Mouse (Mus musculus) stomach, embryonic 16.5 days (tissue): ENCODE data around the gene Ephb1. TPM values are rescaled to one million over a fixed set of nuclear protein-coding genes. Genes with fewer than 3 reads are reported as not detected.
A peak's percentile ranks its signal among the peaks of the same experiment; 100 is the strongest.

Experiments
- ATAC-seq: fragments of 200-750 bp; cut with Nextera tagmentation; 2 replicates; pipeline ENCODE4 v1.8.0; 2017; ENCODE audit warnings: moderate number of reproducible peaks, moderate TSS enrichment; ENCODE audit not compliant: insufficient read depth, low FRiP score
- H3K27ac ChIP-seq: fragments of 300-500 bp; sonication (generic); 2 replicates; pipeline ENCODE4 v1.5.1; 2014; ENCODE audit warnings: low read length
- H3K27me3 ChIP-seq: fragments of 300-500 bp; sonication (generic); 2 replicates; pipeline ENCODE4 v1.6.1; 2014; ENCODE audit warnings: low read length, control low read depth, mixed read lengths; ENCODE audit not compliant: control insufficient read depth, insufficient read depth
- H3K36me3 ChIP-seq: fragments of 300-500 bp; sonication (generic); 2 replicates; pipeline ENCODE4 v1.6.1; 2014; ENCODE audit warnings: low read length; ENCODE audit not compliant: control insufficient read depth, insufficient read depth
- H3K4me1 ChIP-seq: fragments of 300-500 bp; sonication (generic); 2 replicates; pipeline ENCODE4 v1.6.1; 2014; ENCODE audit warnings: low read length, control low read depth, mixed read lengths; ENCODE audit not compliant: control insufficient read depth, insufficient read depth
- H3K4me2 ChIP-seq: fragments of 300-500 bp; sonication (generic); 2 replicates; pipeline ENCODE4 v1.6.1; 2014; ENCODE audit warnings: low read depth, low read length, mixed read lengths
- H3K4me3 ChIP-seq: fragments of 300-500 bp; sonication (generic); replicated peaks from 2 replicates; pipeline ENCODE4 v1.5.1; 2014; ENCODE audit warnings: mild to moderate bottlenecking, low read length
- H3K9ac ChIP-seq: fragments of 300-500 bp; sonication (generic); 2 replicates; pipeline ENCODE4 v1.6.1; 2014; ENCODE audit warnings: low read length
- H3K9me3 ChIP-seq: fragments of 300-500 bp; sonication (generic); replicated peaks from 2 replicates; pipeline ENCODE4 v1.6.1; 2016; ENCODE audit warnings: low read length, control low read depth; ENCODE audit not compliant: control insufficient read depth
- WGBS: fragments of 180-500 bp; shearing (Covaris S2); extraction: QIAGEN DNeasy Blood & Tissue Kit; methylation state at CpG from one replicate; pipeline ENCODE4 v1.1.7; 2014; 5-methylcytosine and 5-hydroxymethylcytosine counted together
- polyA plus RNA-seq: library from polyadenylated mRNA; unstranded; fragments of >200 nt; fragmentation: Nextera tagmentation; extraction: Ambion mirVana; gene quantifications from 2 replicates; pipeline ENCODE4 v1.2.1, GENCODE M21; 2015

Ephb1 gene
- polyA plus RNA-seq, 1 experiment from 2014 or later: 3.6 TPM

DNA sequence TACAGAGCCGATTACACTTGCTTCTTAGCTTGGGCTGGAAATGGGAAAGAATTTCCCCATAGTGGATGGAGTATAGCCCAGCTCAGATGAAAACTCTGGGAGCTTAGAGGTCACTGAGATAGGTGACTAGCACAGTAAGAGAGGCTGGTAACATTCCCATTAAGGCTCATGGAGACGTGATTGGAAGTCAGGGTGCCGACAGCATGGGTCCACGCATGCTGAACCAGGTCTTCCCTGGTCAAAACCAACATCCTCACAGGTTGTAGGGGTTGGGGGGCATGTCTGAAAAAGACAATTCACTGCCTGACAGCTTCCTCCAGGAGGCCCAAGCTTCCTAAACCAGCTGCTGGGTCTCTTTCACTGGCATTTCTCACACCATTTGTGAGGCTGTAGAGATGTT lies 445.0 kb downstream of the Ephb1 start:
- Histone ChIP-seq H3K27ac (no peak overlapping the region; the same call in 1 of the 2 replicates), H3K9ac (no peak overlapping the region), H3K36me3 (no peaks in the 10 kb centered on the region), H3K9me3 (no peaks in the 10 kb centered on the region), H3K4me1 (no peaks in the 10 kb centered on the region), H3K27me3 (no peaks in the 10 kb centered on the region), H3K4me2 (no peak overlapping the region), H3K4me3 (no peak overlapping the region)
- 81% methylated on average over 4 of the region's 4 CpGs for WGBS
- no peak for ATAC-seq

DNA sequence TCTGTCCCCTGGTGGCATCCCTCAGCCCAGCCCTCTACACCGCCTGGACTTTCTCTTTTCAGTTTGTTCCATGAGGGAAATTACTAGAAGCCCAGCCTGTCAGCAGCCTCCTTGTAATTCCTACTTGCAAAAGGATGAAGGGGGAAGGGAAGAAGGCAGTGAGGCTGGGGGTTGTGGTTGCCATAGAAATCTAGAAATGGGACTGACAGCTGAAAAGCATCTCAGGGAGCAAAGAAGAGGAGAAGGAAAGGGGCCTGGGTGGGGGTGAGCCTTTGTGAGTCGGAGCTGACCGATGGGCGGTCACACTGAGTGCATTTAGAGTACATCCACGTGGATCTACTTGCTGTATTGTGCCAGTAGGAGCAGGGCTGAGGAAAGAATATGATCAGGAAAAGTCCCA lies 445.6 kb downstream of the Ephb1 start:
- no peaks in the 10 kb centered on the region for H3K36me3 ChIP-seq
- 42% methylated on average over 5 of the region's 5 CpGs for WGBS
- no peak overlapping the region for H3K4me3 ChIP-seq
- no peaks in the 10 kb centered on the region for H3K9me3 ChIP-seq
- H3K27ac ChIP-seq: no peak overlapping the region; the same call in 1 of the 2 replicates
- no peaks in the 10 kb centered on the region for H3K27me3 ChIP-seq
- no peak overlapping the region for H3K9ac ChIP-seq
- H3K4me2 ChIP-seq: no peak overlapping the region
- no peaks in the 10 kb centered on the region for H3K4me1 ChIP-seq
- ATAC-seq: 0 out of 2 replicates have a peak, but pooled peaks have one; percentile 37

DNA sequence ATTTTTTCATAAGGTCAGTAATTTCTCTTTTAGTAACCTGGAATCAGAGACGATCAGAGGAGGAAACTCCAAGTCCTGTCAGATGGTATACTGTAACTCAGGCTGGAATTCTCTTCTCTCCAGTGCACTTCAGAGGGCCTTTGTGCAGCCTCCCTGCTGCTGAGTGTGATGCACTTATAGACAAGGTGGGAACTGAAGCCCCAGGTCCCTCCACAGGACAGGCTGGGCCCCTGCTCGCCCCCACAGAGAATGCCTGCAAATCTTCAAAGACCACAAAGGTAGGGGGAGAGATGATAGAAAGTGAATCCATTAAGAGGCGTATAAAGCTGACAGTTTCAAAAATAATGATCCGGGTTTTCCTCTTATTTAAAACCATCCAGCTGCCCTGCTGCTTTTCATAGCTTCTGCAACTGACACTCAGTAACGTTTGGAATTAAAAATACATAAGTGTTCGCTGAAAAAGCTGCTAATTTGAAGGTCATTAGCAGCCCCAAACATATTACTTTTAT lies 446.7 kb downstream of the Ephb1 start:
- Histone ChIP-seq H3K9me3 (no peaks in the 10 kb centered on the region), H3K27ac (no peak overlapping the region), H3K9ac (no peak overlapping the region), H3K27me3 (no peaks in the 10 kb centered on the region), H3K36me3 (no peaks in the 10 kb centered on the region), H3K4me1 (no peaks in the 10 kb centered on the region), H3K4me3 (no peak overlapping the region), H3K4me2 (no peak overlapping the region)
- WGBS: 39% methylated on average over 6 of the region's 6 CpGs
- ATAC-seq: no peak

DNA sequence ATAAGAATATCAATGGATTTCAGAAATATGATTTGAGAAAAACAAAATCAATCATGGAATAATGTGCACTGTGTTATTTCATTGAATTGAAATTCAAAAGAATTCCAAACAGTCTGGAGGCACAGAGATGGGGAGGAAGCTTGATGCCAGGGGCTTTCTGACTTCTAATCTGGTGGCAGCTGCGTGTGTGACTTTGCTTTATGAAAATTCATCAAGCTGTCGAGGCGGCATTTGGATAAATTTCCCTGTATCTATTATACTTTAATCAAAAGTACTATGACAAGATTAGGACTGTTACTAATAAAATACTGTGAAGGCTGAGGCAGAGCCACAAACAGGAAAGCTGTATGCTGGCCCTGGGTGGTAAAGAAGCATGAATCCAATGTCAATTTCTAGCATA lies 451.1 kb downstream of the Ephb1 start:
- 82% methylated on average over 3 of the region's 3 CpGs for WGBS

DNA sequence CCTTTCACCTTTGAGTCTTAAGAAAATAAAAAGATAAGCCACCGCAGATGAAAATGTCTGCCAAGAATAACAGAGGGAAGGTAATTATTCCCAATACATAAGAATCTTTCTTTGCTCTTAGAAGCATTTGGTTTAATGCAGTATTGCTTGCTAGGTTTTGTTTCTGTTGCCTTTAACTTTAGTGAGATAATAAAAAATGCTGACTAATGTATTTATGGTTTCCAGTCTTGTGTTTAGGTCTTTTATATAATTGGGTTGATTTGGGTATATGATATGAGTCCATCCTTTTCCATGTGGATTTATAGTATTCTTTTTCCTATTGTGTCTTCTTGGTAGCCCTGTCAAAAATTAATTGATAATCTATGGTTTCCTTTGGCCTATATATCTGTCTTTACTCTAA lies 456.6 kb downstream of the Ephb1 start:
- H3K4me2 ChIP-seq: no peak overlapping the region
- H3K4me1 ChIP-seq: no peaks in the 10 kb centered on the region
- no peaks in the 10 kb centered on the region for H3K36me3 ChIP-seq
- no peak for ATAC-seq
- 76% methylated on average over 1 of the region's 1 CpGs for WGBS
- no peak overlapping the region for H3K27ac ChIP-seq
- no peaks in the 10 kb centered on the region for H3K27me3 ChIP-seq
- no peaks in the 10 kb centered on the region for H3K9me3 ChIP-seq
- H3K9ac ChIP-seq: no peak overlapping the region
- no peak overlapping the region for H3K4me3 ChIP-seq

More for the DNA sequence above, 451.1 kb downstream of the Ephb1 start:
- Histone ChIP-seq H3K27ac (no peak overlapping the region), H3K36me3 (no peaks in the 10 kb centered on the region), H3K4me2 (no peak overlapping the region), H3K9ac (no peak overlapping the region), H3K9me3 (no peaks in the 10 kb centered on the region), H3K4me1 (no peaks in the 10 kb centered on the region), H3K4me3 (no peak overlapping the region), H3K27me3 (no peaks in the 10 kb centered on the region)
- ATAC-seq: no peak

DNA sequence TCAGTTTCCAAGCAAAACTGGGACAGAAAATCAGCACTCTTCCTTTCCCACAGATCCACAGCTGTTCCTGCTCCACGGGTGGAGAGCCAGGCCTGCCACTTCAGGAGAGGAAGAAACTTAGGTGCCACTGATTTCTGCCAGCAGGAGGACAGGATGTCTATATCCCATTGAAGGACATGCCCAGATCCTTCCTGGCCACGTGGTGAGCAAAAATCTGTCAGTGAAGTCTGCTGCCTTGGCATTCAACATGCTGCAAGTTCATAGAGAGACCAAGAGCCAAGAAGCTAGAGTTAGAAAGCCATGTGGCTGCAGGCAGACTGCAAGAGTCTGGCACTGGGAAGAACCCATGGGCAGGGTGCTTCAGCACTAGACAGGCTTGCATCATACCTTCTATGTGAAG lies 471.2 kb downstream of the Ephb1 start:
- ATAC-seq: no peak
- Histone ChIP-seq H3K4me1 (no peaks in the 10 kb centered on the region), H3K4me2 (no peak overlapping the region), H3K27ac (no peak overlapping the region), H3K9me3 (no peaks in the 10 kb centered on the region), H3K36me3 (no peaks in the 10 kb centered on the region), H3K27me3 (no peaks in the 10 kb centered on the region), H3K9ac (no peak overlapping the region), H3K4me3 (no peak overlapping the region)
- 57% methylated on average over 2 of the region's 2 CpGs for WGBS

DNA sequence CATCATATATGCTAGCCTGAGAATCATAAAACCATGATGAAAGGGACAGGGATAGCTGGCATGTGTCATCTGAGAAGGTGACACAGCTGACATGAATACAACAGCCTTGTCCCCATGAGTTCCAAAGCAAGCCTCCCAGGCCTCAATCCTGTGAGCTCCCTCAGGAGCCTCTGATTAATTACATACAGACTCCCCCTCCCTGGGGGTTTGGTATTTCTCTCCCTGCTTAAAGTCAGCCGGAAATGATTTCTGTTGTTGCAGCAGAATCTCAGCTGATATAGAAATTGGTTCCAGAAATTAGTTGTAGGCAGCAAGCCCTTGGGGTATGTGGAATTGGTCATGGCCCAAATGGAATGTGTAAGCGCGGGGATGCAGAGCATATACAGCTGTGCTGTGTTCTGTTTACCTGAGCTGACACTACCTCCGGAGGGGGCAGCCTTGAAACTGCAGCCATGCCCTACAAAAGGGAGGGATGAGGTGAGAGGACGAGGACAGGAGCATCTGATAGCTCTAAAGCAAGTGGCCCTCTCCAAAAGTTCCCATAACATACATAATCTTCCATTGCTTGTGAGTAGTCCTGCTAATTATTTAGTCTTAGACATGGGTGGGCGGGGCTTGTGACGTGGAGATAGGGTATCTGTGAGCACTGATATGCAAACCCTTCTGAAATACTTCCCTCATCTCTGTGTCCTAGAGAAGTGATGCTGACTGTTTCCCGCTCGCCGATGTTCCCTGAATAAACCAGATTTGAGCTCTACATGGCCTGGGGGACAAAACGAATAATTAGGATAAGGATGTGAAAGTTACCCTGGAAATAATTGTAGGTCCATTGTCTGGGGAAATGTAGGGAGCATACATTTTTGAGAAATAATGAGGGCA lies 477.1 kb downstream of the Ephb1 start:
- Histone ChIP-seq H3K36me3 (no peaks in the 10 kb centered on the region), H3K27me3 (no peaks in the 10 kb centered on the region), H3K4me3 (no peak overlapping the region), H3K9me3 (no peaks in the 10 kb centered on the region), H3K27ac (no peak overlapping the region), H3K4me1 (no peaks in the 10 kb centered on the region), H3K9ac (no peak overlapping the region), H3K4me2 (no peak overlapping the region)
- 62% methylated on average over 11 of the region's 11 CpGs for WGBS
- no peak for ATAC-seq

DNA sequence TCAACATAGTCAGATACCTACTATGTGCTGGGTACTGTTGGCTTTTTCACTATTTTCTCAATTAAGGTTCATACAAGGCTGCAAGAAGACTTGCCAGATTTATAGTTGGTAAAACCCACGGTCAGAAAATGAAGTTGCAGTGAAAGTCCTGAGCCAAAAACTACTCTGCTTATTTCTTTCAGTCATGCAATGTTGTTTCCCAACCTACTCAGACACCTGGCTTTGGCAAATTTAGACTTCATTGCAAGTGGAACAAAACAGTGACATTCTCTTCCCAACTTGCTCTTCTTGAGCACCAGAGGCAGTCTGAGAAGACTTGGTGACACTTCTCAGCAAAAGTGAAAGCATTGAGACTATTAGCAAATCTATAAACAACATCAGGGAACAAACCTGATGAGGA lies 479.2 kb downstream of the Ephb1 start:
- ATAC-seq: no peak
- Histone ChIP-seq H3K9me3 (no peaks in the 10 kb centered on the region), H3K27me3 (no peaks in the 10 kb centered on the region), H3K36me3 (no peaks in the 10 kb centered on the region), H3K4me1 (no peaks in the 10 kb centered on the region), H3K4me2 (no peak overlapping the region), H3K27ac (no peak overlapping the region), H3K4me3 (no peak overlapping the region), H3K9ac (no peak overlapping the region)
- 60% methylated on average over 1 of the region's 1 CpGs for WGBS
